Mouse (Mus musculus) c-Kit-negative CD71-positive TER-119-positive erythroid progenitor cells, embryonic 14.5 days (primary cell): ENCODE results near the gene Parp3.
A peak's percentile ranks its signal among the peaks of the same experiment; 100 is the strongest.
"Not testable (repeated sequence)": the region's sequence is repeated elsewhere in the genome, so short reads cannot be mapped to it uniquely, and the experiment has no call there.

Experiments
- DNase-seq: peaks from one replicate; pipeline ENCODE4 v3.0.0-alpha.2; 2013; ENCODE audit warnings: low read depth, low spot score

Gene Parp3

GRCm38 (mm10) chr9:106476924-106477484, at the start of gene Parp3:
Gene Parp3, minus strand, starts transcription at chr9:106476949.
- peak; percentile 98 for DNase-seq

GRCm38 (mm10) chr9:106519909-106520308, 43.2 kb upstream of the Parp3 start:
- no peak for DNase-seq

GRCm38 (mm10) chr9:106519433-106519832, 42.7 kb upstream of the Parp3 start:
- DNase-seq = no peak

- DNase-seq = no peak
Observed at GRCm38 (mm10) chr9:106514273-106514672, 37.5 kb upstream of the Parp3 start, which contains the start of gene Iqcf5. Gene Iqcf5, plus strand, starts transcription at chr9:106514573.

- no peak for DNase-seq
Observed at GRCm38 (mm10) chr9:106513566-106513965, 36.8 kb upstream of the Parp3 start.

GRCm38 (mm10) chr9:106512729-106513450, 36.1 kb upstream of the Parp3 start:
- no peak for DNase-seq

GRCm38 (mm10) chr9:106509356-106509755, 32.6 kb upstream of the Parp3 start:
- no peak for DNase-seq

GRCm38 (mm10) chr9:106504246-106504645, 27.5 kb upstream of the Parp3 start:
- no peak for DNase-seq

- DNase-seq = no peak
Observed at GRCm38 (mm10) chr9:106501846-106502245, 25.1 kb upstream of the Parp3 start.

GRCm38 (mm10) chr9:106499667-106500066, 22.9 kb upstream of the Parp3 start, which contains the start of gene Iqcf1:
Gene Iqcf1, plus strand, starts transcription at chr9:106499967.
- DNase-seq = no peak

GRCm38 (mm10) chr9:106487602-106488001, 10.9 kb upstream of the Parp3 start:
- DNase-seq = not testable (repeated sequence)

- DNase-seq = no peak
Observed at GRCm38 (mm10) chr9:106485076-106485475, 8.3 kb upstream of the Parp3 start.

GRCm38 (mm10) chr9:106483606-106484005, 6.9 kb upstream of the Parp3 start:
- no peak for DNase-seq

- DNase-seq = no peak
Observed at GRCm38 (mm10) chr9:106483136-106483535, 6.4 kb upstream of the Parp3 start.

- DNase-seq = no peak
Observed at GRCm38 (mm10) chr9:106482578-106483115, 5.9 kb upstream of the Parp3 start.

GRCm38 (mm10) chr9:106481676-106482075, 4.9 kb upstream of the Parp3 start:
- DNase-seq = no peak

GRCm38 (mm10) chr9:106481075-106481474, 4.3 kb upstream of the Parp3 start:
- DNase-seq = no peak

GRCm38 (mm10) chr9:106480541-106480940, 3.8 kb upstream of the Parp3 start:
- no peak for DNase-seq

GRCm38 (mm10) chr9:106478101-106478500, 1.4 kb upstream of the Parp3 start:
- no peak for DNase-seq

GRCm38 (mm10) chr9:106477649-106478048, 900 bp upstream of the Parp3 start:
- DNase-seq = no peak

GRCm38 (mm10) chr9:106476002-106476923, 486 bp downstream of the Parp3 start:
- DNase-seq = no peak

- DNase-seq = no peak
Observed at GRCm38 (mm10) chr9:106475663-106476001, 1.1 kb downstream of the Parp3 start, which contains the start of gene Rrp9. Gene Rrp9, plus strand, starts transcription at chr9:106475963.
